Mouse (Mus musculus) frontal cortex, postnatal 10 days (tissue): ENCODE measurements around the gene Slc35a2.

Source experiments
- DNase-seq, 2 experiments: peaks; one replicate each; pipeline ENCODE4 v3.0.0; 2022; ENCODE audit warnings: low spot score in 2 of 2, mixed read lengths in 1 of 2

Gene Slc35a2

GRCm38 (mm10) chrX:7883841-7884567 is at the start of gene Slc35a2:
Gene Slc35a2 (plus strand): TSS chrX:7884028.
- peak; percentile 76 to 77 for DNase-seq

- no peak for DNase-seq
Observed at GRCm38 (mm10) chrX:7837146-7837545, 46.7 kb upstream of the Slc35a2 start.

DNA sequence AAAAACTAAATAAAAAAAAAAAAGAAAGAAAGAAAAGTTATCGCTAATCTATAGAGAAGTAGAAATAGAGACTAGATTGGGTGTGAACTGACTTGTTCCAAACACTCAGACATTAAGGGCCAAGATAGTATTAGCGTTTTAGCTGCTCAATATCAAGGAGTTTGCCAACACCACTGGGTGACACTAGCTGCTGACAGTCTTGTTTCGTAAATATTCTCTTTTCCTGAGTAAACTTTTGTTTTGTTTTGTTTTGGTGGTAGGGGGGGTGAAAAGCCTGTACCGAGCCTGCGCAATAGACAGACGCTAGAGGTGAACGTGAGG is 43.0 kb upstream of the Slc35a2 start:
- no peak for DNase-seq

DNA sequence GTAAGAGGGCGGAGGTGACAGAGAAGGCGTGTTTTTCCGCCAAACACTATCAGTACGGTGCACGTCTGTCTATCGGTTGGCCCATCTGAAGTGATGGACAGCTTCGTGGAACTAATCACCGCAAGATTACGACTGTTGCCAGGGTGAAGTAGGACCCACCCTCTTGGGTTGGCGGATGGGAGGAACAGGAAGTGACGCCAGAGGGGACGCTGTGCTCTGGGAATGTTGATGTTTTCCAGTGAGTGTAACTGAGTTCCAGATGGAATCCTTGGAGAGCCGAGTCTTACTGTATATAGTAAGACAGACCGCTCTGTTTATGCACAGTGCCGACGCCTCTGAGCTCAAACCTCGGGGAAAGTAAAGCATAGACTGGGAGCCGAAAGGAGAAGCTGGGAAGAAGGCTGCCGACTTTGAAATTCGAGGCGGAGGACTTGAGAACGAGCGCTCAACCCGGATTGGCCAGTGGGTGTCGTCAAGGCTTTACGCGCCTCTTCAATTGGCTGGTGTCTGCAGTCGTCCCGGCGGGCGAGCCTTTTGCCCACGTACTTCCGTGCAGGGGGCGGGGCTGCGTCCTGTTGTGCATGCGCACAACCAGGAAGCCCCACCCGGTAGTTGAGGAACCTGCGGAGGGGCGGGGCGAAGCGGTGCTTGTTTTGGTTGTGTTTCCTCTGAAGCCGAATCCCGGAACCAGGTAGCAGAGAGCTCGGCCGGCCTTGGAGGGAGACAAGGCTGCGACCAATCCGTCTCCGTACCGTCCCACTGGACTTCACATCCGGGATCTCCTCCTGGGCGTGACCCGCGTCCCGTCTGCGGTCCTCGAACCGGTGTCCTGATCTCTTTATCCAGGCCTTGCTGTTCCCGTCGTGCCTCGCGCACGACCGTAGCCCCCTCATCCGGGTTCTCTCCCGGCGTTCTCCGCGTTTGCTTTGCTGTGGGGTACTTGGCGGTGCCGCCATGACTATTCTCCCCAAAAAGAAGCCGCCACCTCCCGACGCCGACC is 42.4 kb upstream of the Slc35a2 start, which contains the start of gene Otud5:
Otud5 (plus strand) TSS at position 202 of the 1,000 bp plus-strand sequence.
- peak; percentile 93 to 95 for DNase-seq

- DNase-seq: peak; percentile 15 to 26
Observed at GRCm38 (mm10) chrX:7842318-7842717, 41.5 kb upstream of the Slc35a2 start.

DNA sequence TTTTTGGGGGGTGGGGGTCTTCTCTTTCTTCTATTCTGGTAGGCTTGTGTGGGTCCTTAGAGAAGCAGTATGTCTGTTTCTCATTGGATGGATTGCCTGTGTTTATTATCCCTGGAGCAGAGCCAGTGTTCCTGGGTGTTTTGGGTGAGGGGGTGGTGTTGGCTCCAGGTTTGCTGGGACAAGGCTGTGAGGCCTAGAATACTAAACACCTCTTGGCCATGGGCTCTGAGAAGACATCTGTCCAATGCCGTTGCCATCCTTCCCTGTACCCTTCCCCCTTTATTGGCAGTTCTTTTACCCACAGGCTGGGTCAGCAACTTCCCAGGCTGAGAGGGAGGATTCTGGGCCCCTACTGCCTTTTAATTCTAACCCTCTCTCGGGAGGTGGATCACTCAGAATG is 36.0 kb upstream of the Slc35a2 start:
- peak in 1 of 2 experiments; percentile 12 for DNase-seq

DNA sequence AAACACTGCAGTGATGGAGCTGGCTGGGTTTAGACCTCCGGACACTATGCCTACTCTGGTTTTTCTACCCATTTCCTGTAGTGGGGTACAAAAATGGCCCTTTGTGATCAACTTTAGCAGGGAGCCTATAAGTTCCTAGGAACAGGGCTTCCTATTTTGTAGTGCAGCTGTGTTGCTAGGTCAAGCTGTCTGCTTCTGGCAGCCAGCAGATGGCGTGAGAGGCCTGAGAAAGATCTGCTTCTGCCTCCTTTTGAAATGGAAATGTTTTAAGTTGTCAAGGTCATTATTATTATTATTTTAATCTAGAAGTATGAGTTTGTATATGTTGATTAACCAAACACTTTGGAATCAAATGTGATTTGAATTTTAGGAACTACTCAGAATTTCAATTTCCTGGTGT is 29.2 kb upstream of the Slc35a2 start:
- DNase-seq: peak in 1 of 2 experiments; percentile 19

GRCm38 (mm10) chrX:7859191-7859753 is 24.6 kb upstream of the Slc35a2 start:
- no peak for DNase-seq

DNA sequence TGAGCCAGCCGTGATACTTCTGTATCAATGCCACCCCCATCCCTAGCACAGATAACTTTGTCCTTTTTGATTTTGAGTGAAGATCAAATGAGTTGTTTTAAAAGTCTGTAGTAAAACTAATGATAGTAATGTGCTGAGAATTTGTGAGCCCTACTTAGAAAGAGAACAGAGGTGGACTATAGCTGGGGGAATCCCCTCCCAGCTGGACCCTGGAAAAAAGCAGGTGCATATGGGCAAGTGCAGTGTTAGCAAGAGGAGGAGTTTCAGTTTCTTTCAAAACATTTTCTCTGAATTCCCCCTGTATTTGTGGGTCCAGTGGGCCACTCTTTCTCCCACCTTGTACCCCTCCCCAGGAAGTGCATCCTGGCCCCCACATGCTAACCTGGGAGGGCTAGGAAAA is 20.6 kb upstream of the Slc35a2 start:
- DNase-seq: no peak

- DNase-seq: no peak
Observed at GRCm38 (mm10) chrX:7864551-7864950, 19.3 kb upstream of the Slc35a2 start.

GRCm38 (mm10) chrX:7865343-7865742 is 18.5 kb upstream of the Slc35a2 start:
- DNase-seq: no peak

DNA sequence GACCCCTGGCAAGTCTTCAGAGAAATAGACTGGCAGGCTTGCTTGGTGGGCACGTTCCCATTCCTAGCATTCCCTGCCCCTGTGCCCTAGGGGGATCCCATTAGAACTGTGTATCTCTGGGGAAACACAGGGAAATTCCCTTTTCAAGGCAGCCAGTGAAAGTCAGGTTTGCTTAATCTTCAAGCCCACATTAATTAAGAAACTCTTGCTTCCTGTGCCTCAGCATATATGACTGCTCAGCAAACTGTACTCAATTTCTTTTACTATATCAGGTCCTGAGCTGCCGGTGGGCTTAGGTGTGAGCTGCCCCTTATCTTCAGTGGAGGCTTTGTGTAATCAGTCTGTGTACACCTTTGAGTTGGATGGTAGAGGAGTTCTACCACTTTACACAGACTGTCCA is 18.0 kb upstream of the Slc35a2 start:
- no peak for DNase-seq

DNA sequence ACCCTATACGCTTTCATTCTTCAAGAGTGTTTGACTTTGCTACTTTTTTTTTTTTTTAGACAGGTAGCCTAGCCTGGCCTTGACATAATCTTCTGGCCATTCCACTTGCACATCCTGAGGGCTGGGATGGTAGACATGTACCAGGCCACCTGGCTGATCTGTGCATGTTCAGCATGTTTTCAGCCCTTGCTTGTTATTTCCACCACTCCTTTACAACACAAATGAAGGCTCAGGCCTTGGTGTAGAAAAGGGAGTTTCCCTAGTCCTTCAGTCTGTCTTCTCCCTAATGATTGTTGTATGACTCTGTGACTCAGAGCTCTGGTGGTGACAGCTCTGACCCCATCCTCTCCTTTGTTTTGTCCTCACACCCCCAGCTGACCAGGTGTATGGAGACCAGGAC is 16.7 kb upstream of the Slc35a2 start:
- no peak for DNase-seq

GRCm38 (mm10) chrX:7868506-7868905 is 15.3 kb upstream of the Slc35a2 start:
- no peak for DNase-seq

DNA sequence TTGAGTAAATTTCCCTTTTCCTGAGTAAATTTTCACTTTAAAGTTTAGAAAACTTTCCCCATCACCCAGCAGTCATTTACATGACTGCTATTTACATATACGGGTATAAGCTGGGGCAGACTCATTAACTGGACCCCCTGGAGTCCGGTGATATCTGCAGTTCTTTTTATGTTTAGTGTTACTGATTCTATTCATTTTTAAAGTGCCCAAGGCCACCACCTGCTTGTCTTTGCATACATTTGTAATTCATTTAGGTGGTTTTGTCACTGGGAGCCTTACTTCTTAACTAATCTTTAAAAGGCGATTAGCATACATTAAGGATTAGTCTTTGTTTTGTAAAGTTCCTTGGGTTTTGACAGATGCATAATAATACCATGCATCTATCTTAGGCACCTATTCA is 14.0 kb upstream of the Slc35a2 start:
- no peak for DNase-seq

- DNase-seq: peak; percentile 78 to 82
Observed at GRCm38 (mm10) chrX:7878007-7878419, 5.8 kb upstream of the Slc35a2 start, which contains the start of gene Pim2. Gene Pim2 (plus strand): TSS chrX:7878262.

GRCm38 (mm10) chrX:7878495-7878894 is 5.3 kb upstream of the Slc35a2 start:
- DNase-seq: no peak

DNA sequence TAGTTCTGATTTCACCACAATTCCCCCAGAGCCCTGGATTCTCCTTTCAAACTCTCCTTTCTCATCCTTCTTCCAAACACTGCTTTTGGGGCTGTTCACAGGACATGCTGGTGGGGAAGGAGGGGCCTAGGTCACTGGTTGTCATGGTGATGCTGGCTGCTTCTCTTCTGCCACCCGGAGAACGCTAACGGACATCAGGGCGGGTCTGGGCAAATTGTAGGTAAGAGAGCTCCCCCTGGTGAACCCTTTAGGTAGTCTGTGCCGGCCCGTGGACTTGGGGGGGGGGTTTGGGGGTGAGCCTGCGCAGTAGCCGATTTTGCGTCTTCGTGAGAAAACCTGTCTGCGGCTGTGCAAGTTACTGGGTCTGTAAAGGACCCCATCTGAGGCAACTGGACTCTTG is 4.0 kb upstream of the Slc35a2 start:
- peak; percentile 50 to 61 for DNase-seq

GRCm38 (mm10) chrX:7898211-7898610 is 14.4 kb downstream of the Slc35a2 start:
- DNase-seq: no peak

DNA sequence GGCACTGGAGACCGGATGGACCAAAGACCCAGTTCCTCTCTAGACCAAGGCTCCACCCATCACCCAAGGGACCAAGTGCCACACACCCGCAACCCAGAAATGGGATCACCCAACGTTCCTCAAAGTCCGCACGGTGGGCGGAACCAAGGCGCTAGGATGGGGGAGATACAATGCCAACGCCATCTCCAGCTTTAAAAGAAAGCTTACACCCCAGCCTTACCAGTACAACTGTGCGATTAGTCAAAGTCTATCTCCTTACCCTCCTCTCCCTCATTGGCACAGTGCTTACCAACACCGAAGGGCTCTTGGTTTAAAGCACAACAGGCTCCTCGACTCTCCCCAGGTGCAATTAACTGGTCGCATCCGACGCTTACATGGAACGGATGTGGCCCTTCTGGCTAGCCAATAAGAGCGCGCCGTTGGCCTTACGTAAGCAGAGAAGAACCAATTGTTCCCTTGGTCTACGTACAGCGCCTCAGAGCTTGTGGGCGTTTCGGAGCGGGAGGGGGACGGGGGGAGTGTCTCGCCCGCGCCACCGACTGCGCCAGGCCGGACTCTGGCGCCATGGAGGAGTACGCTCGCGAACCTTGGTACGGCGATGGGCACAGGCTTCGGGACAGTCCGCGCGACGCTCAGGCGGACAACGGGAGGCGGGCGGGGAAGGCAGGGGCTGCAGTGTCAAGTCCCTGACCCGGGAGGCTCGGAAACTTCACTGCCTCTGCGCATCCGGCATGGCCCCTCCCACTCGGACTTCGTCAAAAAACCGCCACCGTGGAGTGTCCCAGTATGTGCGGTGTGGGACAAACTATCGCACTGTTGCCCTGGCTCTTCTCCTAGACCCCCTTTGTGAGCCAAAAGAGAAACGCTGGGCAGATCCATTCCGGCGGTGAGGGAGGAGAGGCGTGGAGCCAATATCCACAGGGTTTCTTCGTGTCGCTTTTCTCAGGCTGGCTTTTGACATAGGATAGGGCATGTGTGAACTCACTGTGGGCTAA is 15.3 kb downstream of the Slc35a2 start, which contains the start of the genes Pqbp1 and Timm17b:
Pqbp1 (minus strand) TSS at position 390 of the 995 bp plus-strand sequence.
Timm17b (plus strand) TSS at position 478 of the 995 bp plus-strand sequence.
- DNase-seq: peak; percentile 86

DNA sequence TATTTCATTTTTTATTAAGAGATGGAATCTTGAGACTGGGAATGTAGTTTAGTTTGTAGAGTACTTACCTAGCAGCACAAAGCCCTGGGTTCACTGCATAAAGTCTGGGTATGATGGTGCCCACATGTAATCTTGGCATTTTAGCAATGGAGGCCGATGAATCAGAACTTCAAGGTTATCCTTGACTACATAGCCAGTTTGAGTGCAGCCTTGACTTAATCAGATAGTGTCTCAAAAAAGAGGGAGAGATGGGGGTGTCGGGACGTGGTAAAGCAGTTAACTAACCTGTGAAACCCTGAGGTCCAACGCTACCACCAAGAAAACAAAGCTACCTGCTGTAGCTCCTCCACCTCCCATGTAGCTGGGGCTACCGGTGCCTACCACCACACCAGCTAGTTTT is 20.6 kb downstream of the Slc35a2 start:
- no peak for DNase-seq
